Mouse (Mus musculus) testis, adult 2 months (tissue): ENCODE data around the gene Phrf1.

Experiments
- CTCF ChIP-seq: fragments of 200-500 bp; IDR thresholded peaks from 2 replicates; pipeline ENCODE4 v1.5.1; 2012; ENCODE audit warnings: low read depth, mild to moderate bottlenecking, inconsistent platforms, low read length, moderate library complexity; ENCODE audit not compliant: control insufficient read depth, insufficient read depth, insufficient replicate concordance
- POLR2A ChIP-seq: fragments of 200-500 bp; IDR thresholded peaks from 2 replicates; pipeline ENCODE4 v1.6.1; 2012; ENCODE audit warnings: low read depth, mild to moderate bottlenecking, inconsistent platforms, low read length, moderate library complexity; ENCODE audit not compliant: control insufficient read depth

- TF ChIP-seq POLR2A (no peak), CTCF (no peak)
Observed at GRCm38 (mm10) chr7:141231551-141231950, 3.0 kb downstream of the Phrf1 start.
